Mouse (Mus musculus): ENCODE data around the gene Crtc3. TPM values are rescaled to one million over a fixed set of nuclear protein-coding genes. Genes with fewer than 3 reads are reported as not detected.

Crtc3 gene
- total RNA-seq, 4 experiments from 2014 or later, result 14.8 to 15.7 (median 15.5) TPM

DNA sequence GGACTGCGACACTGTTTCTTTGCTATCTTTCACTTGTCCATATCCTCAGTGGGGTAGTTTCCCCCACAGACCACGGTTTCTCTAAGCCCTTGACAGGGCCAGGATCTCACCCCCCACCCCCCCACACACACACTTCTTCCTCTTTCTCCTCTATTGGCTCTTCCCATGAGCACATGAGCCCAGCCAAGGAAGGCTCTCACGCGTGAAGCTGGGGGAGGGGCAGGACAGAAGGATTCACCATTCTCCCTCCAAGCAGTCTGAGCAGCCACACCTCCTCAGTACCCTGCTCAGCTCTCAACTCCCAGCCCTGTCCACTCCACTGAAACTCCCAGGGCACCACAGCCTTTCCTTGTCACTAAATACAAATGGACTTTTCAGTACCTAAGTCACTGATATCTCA, 47.2 kb downstream of the Crtc3 start:
- no peak for DNase-seq (ENCODE audit: low spot score in 2 of 2)

DNA sequence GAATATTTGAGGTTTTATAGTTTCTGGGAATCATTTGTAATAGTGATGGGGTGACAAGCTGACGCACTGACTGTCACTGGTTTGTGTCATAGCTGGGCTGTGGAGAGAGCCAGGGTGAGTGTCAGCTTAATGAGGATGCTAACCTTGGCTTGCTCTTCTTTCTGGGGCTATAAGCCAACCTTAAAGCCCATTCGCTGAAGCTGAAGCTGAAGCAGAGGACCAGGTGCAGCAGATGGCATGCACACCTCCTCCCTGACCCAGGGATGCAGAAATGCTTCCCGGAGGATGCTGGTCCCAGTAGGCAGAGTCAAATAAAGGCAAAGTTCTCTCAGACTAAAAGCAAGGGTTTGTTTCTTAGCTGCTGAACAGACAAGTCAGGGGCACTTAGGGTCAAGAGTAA, 48.7 kb downstream of the Crtc3 start:
- DNase-seq (ENCODE audit: low spot score in 2 of 2), result no peak

DNA sequence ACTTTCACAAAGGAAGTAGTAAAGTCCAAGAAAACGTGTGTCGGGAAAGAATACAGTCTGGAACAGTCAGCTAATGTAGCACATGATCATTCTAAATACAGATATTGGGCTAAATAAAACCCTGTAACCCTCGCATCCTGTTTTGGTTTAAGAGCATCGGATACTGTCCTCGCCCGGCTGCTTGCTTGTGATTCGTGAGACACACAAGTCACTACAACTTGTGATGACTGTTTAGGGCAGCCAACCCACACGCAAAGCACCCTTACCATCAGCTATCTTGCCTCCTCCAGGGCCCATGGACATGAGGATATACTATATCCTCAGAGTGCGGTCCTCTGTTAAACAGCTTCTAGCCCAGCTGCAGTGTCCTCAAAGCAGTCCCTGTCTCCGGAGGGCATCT, 50.2 kb downstream of the Crtc3 start:
- DNase-seq (ENCODE audit: low spot score in 2 of 2), result no peak

DNA sequence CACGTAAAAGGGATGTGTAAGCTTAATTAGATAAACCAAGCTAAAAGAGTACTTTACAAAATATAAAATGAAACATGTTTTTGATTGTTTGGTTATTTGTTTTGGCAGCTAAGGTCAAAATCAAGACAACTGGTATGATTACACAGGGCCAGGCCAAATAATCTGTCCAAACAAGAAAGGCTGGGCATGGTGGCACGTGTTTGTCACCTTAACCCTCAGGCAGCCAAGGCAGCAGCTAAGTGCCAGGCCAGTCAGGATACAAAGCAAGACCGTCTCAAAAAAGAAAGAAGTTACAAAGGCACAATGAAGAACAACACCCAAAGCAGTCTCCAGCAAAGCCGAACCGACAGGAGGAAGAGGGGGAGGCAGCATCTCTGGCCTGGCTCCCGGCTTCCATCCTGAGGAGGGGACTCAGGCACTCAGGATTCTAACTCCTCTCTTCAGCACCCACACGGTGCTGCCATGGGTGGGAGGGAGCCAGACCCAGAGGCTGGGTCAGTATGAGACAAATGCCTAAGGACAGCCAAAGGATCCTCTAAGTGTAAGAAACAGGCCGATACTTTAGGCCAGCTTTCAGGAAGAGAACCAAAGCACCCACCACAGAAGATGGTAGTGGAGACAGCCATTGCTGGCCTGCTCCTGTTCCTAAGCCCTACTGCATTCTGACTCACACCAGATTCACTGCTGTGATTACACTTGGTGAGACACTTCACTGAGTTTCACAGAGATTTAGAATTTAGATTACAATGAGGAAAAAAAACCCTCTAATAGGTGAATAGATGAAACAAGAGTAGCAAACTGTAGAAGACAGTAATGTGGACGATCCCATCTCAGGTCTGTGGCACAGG, 51.5 kb downstream of the Crtc3 start:
- peak in 1 of 2 experiments; percentile 34 for DNase-seq (ENCODE audit: low spot score in 2 of 2)

DNA sequence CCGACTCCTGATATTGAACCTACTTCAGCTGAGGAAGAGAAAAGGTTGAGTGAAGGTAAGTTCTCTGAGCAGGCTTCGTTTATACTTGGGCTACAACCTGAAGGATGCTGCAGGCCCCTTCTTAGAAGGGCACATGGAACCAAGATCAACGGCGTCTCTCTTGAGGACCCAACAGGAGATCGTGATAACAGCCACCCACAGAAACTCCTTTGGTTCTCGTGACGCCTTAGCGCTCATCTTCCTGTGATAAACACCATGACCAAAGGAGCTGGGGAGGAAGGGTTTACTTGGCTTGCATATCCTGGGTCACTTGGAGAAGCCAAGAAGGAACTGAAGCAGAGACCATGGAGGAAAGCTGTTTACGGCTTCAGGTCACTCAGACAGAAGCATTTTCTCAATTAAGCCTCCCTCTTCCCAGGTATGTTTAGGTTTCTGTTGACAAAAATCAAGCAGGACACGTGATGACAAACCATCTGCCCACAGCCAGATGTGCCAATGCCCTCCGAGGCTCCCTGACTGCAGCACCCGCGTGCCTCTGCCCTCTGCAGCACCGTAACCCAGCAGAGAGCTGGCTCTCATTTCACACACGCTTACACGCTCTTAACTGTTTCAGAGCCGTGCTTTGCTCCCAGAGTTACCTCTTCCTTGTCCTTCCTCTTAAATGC, 52.3 kb downstream of the Crtc3 start:
- DNase-seq (ENCODE audit: low spot score in 2 of 2), result no peak

DNA sequence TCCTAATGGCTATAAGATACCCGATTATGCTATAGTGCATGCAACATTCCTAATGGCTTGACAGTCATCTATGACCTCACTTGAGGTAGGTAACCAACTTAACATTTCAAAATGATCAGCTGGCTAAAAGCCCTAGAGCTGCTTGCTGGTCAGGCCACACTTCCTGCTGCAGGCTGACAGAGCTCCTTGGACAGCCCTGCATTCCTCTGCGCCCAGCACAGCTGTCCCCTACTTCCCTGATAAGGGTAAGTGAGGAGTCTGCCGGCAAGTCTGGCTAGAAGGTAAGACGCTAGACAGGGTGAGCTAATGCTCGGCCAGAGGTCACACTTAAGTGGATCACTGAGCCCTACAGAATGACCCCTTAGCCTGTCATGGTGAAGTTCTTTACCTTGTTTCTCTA, 52.8 kb downstream of the Crtc3 start:
- DNase-seq (ENCODE audit: low spot score in 2 of 2), result no peak

DNA sequence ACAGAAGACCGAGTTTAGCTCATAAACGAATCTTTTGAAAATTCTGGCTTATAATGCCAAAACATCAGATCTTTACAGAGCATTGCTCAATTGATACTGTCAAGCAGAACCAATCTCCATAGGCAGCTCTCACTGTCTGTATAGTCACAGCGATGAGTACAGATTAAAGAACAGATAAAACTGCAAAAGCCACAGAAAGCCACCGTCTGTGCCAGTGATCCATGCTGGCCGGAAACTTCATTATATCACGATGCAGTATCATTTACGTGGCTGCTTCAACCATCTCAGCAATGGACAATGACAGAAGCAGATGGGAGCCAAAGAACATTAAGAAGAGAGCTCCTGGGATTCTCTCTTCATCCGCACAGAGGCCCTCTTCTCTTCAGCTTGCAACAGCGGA, 53.9 kb downstream of the Crtc3 start:
- DNase-seq (ENCODE audit: low spot score in 2 of 2), result no peak

DNA sequence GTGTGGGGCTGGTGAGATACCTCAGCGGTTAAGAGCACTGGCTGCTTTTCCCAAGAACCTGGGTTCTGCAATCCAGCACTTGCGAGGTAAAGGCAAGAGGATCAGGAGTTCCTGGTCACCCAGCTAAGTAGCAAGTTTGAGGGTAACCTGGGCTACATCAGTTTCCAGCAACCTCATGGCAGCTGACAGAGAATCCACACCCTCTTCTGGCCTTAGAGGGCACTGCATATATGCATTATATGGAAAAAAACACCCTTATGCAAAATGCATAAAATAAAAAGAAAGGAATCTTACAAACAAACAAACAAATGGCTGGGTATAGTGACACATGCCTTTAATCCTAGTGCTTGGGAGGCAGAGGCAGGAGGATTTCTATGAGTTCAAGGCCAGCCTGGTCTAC, 55.0 kb downstream of the Crtc3 start:
- DNase-seq (ENCODE audit: low spot score in 2 of 2), result no peak

DNA sequence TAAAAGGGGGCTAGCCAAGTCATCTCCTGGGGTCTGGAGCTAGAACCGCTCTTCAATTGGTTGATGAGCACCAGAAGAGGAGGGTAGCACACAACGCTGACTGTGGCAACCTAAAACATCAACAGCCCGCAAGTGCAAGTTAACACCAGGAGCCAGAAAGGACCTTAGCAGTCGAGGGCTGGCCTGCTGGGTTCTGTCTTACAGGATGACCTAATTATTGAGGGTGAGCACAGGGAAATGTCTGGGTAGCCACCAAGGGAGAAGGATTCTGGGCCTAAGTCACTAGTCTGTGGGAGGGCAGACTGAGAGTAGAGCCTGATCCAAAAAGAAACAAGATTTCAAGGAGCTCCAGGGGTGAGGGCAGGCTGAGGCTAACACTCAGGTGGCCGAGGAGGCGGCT, 56.7 kb downstream of the Crtc3 start:
- no peak for DNase-seq (ENCODE audit: low spot score in 2 of 2)

DNA sequence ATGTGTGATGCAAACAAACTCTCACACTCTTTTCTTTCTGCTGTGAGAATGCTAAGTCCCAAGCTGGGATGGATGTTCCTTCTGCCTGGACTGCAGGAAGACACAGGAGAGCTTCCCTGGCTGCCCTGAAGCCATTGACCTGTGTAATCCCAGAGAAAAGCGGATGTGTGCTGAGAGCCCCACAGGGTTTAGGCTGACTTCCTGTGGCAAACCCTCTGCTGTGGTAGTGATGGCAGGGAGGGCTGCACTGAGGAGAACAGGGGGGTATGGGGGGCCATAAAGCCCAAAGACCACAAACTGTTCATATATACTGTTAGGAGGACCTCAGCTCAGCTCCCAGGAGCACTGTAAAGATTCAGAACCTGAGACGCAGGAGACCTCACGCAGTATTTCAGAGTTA, 57.3 kb downstream of the Crtc3 start:
- DNase-seq (ENCODE audit: low spot score in 2 of 2), result no peak

DNA sequence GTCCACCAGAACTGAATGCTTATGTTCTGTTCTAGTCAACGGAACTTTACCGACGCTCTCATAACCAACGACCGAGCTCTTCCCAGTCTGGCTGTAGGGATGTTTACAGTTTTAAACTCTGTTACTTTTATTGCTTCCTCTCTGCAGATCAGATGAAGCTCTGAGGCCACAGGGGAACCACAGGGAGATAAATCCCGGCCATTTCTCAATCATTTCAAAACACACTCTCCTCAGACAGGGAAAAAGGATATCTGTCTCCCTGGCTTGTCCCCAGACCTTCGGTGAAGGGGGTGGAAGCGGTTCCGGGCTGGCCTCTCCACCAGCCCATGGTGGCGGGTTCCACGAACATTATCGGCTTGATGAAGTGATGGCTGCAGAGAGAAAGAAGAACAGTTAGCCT, 59.3 kb downstream of the Crtc3 start:
- DNase-seq (ENCODE audit: low spot score in 2 of 2), result no peak

DNA sequence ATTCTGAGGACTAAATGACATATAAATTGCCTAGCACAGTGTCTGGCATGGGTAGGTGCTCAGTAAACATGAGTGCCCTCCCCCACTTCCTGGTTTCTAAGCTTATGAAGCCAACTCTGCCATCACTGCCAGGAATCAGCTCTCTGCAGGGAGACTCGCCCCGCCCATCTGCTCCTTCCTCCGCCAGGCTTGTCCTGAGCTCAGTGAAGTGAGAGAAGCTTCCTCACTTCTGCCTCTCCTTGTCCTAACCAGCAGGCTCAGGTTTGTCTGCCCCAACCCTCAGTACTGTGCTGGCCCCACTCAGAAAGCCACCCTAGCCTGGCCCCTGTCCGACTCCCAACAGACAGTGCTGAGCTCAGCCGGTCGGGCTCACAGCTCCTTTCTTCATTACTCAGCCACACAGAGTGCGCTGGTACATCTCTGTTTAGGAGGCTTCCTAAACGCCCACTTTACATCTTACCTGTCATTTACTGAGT, 59.9 kb downstream of the Crtc3 start:
- DNase-seq (ENCODE audit: low spot score in 2 of 2), result peak in 1 of 2 experiments; percentile 41

DNA sequence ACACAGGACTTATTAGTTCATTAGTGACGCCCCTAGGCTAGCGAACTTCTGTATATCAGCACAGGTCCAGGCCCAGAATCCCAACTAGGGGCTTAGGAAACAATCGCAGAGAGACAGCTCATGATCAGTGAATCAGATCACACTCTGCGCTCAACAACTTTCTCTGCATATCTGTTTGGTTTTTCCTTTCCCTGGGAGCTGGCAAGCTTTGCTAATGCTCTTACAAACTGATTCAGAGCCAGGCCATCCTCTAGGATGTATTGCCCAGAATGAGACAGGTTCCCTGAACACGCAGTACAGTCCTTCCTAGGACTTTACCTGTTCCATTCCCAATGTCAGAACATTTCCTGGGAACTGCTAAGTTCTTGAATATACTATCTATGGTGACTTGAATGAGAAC, 61.7 kb downstream of the Crtc3 start:
- DNase-seq (ENCODE audit: low spot score in 2 of 2), result no peak

DNA sequence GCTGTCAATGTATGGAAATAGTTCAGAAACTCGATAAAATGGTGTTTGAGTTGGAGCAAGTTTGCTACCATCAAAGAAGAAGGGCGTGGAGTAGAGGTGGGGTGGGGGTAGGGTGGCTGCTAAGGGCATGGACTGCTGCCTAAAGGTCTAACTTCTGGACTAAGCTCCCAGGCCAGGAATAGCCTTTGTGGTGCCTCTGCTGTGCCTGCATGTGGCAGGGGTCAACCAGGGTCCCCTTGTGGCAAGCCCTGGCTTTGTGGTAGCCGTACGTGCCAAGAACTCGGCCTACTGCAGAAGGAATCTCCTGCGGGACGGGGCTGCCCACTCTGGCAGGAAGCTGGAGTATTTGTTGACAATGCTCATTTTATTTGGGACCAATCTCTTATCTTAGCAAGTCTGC, 62.8 kb downstream of the Crtc3 start:
- DNase-seq (ENCODE audit: low spot score in 2 of 2), result no peak

DNA sequence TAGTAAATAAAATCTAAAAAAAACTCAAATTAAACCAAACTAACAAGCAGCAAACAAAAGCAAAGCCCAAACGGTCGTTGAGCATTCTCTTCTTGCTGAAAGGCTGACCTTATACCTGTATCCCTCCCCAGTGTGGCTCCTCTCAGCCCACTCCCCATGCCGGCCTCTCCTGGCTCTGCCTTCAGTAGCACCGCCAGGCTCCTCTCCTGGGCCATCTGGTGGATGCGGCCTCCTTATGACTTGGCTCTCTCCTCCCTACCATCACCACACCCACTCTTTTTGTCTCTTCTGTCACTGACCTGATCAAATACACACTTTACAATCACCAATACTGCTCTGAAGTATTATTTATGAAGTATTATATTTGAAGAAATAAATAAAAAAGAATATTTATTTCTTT, 65.4 kb downstream of the Crtc3 start:
- DNase-seq (ENCODE audit: low spot score in 2 of 2), result no peak

DNA sequence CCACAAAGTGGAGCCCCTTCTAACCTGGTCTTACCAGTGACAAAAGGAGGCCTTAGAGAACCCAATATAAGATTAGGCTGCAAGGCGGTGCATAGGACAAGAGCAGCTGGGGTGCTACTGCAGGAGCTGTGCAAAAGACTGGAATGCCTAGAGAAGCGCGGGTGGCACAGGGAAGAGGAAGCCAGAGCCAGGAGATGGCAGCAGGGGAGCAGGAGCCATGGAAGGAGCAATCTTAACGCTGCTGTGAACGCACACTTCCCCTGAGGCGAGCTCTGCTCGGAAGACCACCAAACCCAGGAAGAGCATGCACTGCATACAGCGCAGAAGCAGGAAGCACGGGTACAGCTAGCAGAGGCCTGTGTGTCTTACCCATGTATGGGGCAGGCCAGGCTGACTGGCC, 72.6 kb downstream of the Crtc3 start:
- DNase-seq (ENCODE audit: low spot score in 2 of 2), result no peak

DNA sequence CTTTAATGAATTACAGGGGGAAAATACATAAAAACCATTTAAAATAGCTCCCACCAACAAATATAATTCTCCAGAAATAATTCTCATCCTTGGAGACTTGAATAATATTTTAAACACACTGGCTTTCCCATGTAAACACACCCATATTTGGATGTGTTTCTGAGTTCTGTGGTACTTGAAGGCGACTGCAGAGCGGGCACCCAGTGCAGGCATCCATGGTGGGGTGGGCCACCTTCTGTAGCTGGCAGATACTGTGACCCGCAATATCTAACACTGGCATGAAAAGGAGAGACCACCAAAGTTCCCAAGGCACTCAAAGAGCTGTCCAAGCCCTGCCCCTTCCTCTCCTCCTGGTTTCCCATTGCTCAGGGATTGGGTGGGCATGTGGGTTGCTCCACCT, 74.6 kb downstream of the Crtc3 start:
- DNase-seq (ENCODE audit: low spot score in 2 of 2), result no peak

DNA sequence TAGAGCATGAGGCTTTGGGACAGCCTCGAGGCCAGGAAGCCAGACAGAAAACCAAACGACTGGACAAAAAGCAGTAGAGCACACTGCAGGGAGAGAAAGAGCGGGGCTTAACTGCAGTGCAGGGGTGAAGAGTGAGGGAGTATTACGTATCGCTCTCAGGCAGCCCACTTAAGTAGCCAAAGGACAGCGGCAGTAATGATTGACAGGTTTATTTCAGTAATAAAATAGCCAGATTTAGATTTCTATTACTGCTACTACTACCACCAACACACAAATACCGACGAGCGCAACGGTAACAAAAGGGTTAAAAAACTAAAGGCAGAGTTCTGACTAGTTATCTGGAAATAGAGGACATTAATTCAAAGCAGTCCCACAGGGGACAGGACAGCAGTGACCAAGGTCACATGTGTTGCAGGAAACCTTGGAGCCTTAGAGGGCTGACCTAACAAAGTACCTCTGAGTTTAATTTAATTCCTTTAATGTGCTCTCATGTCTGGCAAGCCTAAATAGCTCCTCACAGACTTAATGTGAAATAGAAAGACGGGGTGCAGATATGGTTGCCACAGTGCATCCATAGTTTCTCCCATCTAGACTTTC, 76.4 kb downstream of the Crtc3 start:
- no peak for DNase-seq (ENCODE audit: low spot score in 2 of 2)

DNA sequence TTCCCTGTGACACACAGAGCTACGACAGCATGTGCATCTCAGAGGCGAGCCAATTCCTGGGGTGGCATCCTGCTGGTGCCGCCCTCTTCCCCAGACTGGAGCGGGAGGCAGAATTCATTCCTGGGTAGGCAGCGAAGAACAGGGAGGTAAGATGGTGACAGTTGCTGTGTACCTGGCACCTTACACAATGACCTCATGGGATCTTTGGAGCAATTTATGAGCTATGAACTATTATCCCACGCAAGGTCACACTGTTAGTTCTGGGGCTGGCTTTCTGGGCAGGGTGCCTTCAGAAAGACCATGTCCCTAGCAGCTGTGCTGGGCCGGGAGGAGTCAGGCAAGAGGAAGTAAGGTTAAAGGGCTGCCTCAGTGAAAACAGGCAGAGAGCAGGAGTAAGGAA, 77.0 kb downstream of the Crtc3 start:
- DNase-seq (ENCODE audit: low spot score in 2 of 2), result no peak

DNA sequence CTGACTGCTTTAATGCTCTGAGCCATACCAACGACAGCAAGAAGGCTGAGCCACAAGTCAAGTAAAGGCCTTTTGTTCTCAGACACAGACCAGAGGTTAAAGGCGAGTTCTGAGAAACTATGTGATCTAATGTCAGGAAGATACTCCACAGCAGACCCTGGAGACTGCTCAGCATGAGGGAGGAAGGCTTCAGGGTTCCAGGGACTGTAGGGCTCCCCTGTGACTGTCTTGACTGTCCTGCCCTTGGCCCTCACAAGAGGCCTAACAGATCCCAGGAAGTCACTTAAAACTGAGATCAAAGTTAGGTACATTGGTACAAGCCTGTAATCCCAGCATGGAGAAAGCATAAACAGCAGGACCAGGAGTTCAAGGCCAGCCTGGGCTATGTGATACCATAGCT, 81.2 kb downstream of the Crtc3 start:
- DNase-seq (ENCODE audit: low spot score in 2 of 2), result no peak

DNA sequence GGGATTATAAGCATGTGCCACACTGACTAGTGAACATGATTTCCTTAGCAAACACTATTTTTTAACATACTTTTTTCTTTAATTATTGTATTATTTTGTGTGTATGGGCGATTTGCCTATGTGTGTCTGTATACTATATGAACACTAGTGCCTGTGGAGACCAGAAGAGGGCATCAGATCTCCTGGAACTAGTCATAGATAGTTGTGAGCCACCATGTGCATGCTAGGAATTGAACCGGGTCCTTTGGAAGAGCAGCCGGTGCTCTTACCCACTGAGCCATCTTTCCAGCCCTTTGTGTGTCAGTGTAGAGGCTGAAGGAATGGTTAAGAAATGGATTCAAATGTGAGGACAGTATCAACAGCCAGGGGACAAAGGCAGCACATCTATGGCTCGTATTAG, 82.2 kb downstream of the Crtc3 start:
- no peak for DNase-seq (ENCODE audit: low spot score in 2 of 2)

DNA sequence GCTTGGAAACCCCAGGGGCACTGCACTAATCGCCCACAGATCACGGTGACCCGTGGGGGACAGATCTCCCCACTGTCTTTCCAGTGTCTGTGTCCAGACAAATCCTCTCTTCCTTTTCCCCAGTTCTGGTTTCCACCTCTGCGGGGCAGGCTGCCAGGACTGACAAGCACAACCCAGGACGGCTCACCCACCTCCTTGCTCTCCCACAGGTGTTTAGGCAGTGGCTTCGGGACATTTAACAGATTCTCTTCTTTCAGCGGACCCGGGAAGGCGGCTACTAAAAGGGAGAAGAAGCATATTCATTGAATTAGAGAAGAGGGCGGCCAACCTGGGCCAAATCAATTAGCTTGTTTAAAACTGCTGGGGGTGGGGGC, 83.1 kb downstream of the Crtc3 start:
- no peak for DNase-seq (ENCODE audit: low spot score in 2 of 2)
